Mouse (Mus musculus) NIH3T3 (cell line): Measurements from ENCODE around the gene Prm1.
"Not testable (repeated sequence)": the region's sequence is repeated elsewhere in the genome, so short reads cannot be mapped to it uniquely, and the experiment has no call there.

ENCODE experiments used
- DNase-seq: peaks from one replicate; pipeline ENCODE4 v3.0.0-alpha.2; 2012; ENCODE audit warnings: low read depth

Gene Prm1

DNA sequence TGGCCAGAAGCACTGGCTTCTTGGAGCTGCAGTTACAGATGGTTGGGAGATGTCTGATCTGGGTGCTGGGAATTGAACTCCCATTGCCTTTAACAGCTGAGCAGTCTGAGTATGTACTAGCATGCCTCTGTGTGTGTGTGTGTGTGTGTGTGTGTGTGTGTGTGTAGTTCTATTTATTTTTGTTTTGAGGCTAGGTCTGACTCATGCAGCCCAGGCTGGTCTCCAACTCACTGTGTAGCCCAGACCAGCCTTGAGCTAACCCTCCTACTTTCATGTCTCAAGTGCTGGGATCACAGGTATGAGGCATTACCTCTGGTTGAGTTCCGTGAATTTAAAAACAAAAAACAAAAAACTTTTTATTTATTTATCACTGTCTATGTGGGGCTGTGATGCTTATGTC, 18.9 kb upstream of the Prm1 start:
- peak; percentile 83 for DNase-seq

- no peak for DNase-seq
Measured at GRCm38 (mm10) chr16:10821387-10821786, 15.7 kb upstream of the Prm1 start.

- DNase-seq: no peak
Measured at GRCm38 (mm10) chr16:10819966-10820365, 14.3 kb upstream of the Prm1 start.

- no peak for DNase-seq
Measured at GRCm38 (mm10) chr16:10818579-10819135, 13.0 kb upstream of the Prm1 start.

DNA sequence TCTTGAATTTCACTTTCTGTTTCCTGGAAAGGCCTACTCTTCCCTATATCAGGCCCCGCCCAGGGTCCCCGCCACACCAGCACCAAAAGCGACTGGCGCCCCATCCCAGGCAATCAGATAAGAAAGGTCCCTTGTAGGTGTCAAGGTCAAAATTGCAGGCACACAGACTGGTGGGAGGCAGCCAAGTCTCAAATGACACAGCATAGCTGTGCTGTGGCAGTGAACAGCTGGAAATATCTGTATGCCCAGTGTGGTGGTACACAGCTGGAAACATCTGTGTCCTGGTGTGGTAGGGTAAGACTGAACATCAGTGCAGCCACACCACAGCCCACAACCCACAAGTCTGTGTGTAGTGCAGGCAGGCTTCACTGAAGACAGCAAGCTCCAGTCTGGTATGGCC, 9.2 kb upstream of the Prm1 start:
- no peak for DNase-seq

- DNase-seq: no peak
Measured at GRCm38 (mm10) chr16:10813726-10814125, 8.1 kb upstream of the Prm1 start.

- no peak for DNase-seq
Measured at GRCm38 (mm10) chr16:10812865-10813371, 7.3 kb upstream of the Prm1 start, which contains the start of gene Gm11172. Gene Gm11172 (plus strand): TSS chr16:10812915.

DNA sequence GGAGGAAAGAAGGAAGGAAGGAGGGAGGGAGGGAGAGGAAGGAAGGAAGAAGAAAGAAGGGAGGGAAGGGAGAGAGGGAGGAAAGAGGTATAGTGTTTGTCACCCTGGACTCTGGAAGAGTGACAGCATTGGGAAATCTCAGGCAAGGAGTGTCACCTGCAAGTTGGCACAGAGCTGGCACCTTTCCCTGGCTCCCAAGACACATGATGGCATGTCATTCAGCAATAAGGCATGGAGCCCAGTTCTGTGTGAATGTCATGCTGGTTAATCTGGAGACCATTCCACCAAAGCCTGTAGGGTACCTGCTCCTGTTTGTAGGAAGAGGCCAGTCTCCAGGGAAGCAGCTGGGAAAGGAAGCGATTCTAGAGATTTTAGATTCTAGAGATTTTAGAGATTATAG, 4.7 kb upstream of the Prm1 start:
- no peak for DNase-seq

DNA sequence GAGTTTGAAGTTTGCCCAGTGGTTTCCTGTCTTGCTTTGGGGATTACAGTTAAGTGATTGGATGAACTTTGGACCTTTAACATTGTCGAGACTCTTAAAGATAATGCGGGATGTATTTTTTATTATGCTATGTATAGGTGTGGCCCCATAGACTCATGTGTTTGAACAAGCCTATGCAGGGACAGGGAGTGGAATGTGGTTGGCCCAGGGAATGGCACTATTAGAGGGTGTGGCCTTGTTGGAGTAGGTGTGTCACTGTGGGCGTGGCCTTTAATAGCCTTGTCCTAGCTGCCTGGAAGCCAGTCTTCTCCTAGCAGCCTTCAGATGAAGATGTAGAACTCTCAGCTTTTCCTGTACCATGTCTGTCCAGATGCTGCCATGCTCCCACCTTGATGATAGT, 3.2 kb downstream of the Prm1 start:
- DNase-seq: not testable (repeated sequence)

- DNase-seq: no peak
Measured at GRCm38 (mm10) chr16:10796034-10796433, 9.6 kb downstream of the Prm1 start, which contains the start of gene Prm2. Gene Prm2 (minus strand): TSS chr16:10796134.

GRCm38 (mm10) chr16:10790702-10791101, 14.9 kb downstream of the Prm1 start, which contains the start of gene Prm3:
Gene Prm3 (minus strand): TSS chr16:10790914.
- no peak for DNase-seq

DNA sequence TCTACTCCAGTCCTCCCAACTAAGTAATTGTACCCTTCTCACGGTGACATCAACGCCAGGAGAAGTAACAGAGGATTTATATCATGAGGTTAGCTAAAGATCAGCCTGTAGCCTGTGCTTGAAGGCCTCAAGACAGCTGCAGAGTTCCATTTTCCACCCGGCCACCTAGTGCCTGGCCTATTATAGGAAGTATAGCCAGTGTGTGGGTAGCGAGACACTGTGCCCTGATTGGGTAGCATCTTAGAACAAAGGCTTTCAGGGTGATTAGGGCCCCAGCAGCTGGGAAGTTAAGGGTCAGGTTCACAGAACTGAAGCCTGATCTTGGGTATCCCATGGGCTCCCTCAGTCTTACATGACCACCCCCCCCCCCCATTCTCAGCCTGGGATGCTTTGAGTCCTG, 16.8 kb downstream of the Prm1 start:
- DNase-seq: no peak

DNA sequence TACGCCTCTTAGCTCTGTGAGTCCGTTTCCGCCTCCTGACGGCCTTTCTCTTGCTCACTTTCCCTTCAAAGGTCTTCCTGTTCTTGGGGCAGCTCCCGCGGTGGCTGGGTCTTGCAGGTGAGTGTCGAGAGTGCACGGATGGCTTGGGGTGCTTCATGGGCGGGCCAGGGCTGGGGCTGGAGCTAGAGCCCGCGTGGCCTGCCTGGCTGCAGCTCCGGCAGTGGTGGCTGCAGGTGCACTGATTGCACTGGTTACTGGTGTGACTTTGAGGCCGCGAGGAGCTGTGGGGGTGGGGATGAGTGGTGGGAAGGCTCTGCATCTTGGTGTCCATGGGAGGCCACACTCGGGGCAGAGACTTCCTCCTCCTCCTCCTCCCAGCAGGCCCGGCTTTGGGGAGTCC, 17.4 kb downstream of the Prm1 start, which contains the start of gene Tnp2:
Gene Tnp2, minus strand, starts transcription at position 390 of the 400 bp plus-strand sequence.
- no peak for DNase-seq

- DNase-seq: peak; percentile 41
Measured at GRCm38 (mm10) chr16:10787548-10788058, 18.0 kb downstream of the Prm1 start.

DNA sequence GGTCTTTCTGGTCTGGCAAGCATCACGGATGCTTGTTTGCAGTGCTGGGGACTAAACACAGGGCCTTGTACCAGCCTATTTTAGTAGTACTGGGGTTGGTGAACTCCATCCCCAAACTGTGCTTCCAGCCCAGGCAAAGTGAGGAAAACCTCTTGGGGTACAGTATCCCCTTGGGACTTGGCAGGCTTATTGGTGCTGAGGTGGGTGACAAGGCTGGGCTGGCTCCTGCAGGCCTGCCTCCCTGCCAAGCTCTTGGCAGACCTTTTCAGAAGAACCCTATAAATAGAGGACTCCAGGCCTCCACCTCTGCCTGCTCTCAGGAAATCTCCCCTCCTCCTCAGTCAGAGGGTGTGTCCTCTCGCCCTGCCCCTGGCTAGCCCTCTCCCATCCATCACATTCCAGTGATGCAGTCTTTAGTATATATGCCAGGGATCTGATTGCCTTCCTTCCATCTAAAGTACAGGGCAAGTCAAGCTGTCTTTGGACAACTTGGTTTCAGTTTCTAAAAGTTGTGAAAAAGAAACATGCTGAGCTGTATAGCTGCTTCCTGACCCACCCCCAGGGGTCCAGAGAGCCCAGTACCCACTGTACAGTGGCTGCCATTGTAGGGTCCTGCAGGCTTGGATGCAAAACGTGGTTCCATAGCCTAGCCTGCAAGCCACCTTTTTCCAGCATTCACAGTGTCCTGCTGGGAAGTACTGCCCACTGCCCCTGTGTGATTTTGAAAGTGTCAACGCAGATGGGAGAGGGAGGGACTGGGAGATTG, 18.7 kb downstream of the Prm1 start:
- DNase-seq: peak; percentile 79

- peak; percentile 97 for DNase-seq
Measured at GRCm38 (mm10) chr16:10786288-10786687, 19.4 kb downstream of the Prm1 start.

GRCm38 (mm10) chr16:10785371-10786231, 20.0 kb downstream of the Prm1 start, which contains the start of gene Socs1:
Gene Socs1 (minus strand): TSS chr16:10785536.
- peak; percentile 98 for DNase-seq

DNA sequence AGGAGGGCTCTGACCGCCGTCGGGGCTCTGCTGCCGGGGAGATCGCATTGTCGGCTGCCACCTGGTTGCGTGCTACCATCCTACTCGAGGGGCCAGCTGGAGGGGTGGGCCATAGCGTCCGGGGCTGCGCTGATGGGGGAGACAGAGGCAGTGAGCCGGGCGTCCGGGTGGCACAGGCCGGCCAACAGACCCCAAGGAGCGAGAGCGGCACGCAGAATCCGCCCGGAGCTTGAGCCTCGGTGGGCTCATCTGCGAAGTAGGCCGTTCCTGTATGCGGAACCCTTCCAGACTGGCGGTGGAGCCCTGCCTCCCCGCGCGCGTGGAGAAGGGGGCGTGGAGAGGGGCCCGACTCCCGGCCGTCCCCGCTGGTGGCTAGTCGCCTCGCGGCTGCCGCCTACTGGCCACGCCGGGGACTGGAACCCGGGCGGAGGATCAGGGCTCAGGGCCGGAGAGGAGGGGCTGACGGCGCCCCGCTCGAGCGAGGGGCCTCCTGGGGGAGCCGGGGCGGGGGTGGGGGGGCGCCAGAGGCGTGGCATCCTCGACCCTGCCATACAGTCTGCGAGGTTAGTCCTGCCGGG, 20.8 kb downstream of the Prm1 start:
- DNase-seq: peak; percentile 98

GRCm38 (mm10) chr16:10783883-10784792, 21.5 kb downstream of the Prm1 start:
- peak; percentile 70 for DNase-seq

- peak; percentile 43 for DNase-seq
Measured at GRCm38 (mm10) chr16:10783451-10783850, 22.2 kb downstream of the Prm1 start.

DNA sequence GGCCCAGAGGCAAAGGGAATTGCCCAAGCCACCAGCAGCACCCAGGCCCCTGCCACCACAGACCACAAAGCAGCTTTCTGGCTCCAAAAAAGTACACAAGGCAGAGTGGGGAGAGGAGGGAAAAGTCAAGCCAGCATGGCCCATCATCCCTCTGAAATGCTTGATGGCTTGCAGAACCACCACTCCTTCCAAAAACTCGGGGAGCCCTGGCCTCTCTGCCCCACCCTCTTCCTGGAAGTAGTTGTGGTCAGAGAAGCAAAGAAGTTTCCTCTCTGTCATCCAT, 22.5 kb downstream of the Prm1 start:
- DNase-seq: peak; percentile 70
